Mouse (Mus musculus) hindbrain, embryonic 15.5 days (tissue): ENCODE measurements around the gene Slc10a6. TPM values are rescaled to one million over a fixed set of nuclear protein-coding genes. Genes with fewer than 3 reads are reported as not detected.

Experiments used
- ATAC-seq: fragments of 200-750 bp; cut with Nextera tagmentation; 2 replicates; pipeline ENCODE4 v1.8.0; 2017; ENCODE audit warnings: low read depth, moderate number of reproducible peaks, moderate TSS enrichment; ENCODE audit not compliant: low FRiP score
- H3K27ac ChIP-seq: fragments of 300-500 bp; sonication (generic); replicated peaks from 2 replicates; pipeline ENCODE4 v1.5.1; 2015; ENCODE audit warnings: mild to moderate bottlenecking, inconsistent platforms
- H3K27me3 ChIP-seq: fragments of 300-500 bp; sonication (generic); 2 replicates; pipeline ENCODE4 v1.6.1; 2015; ENCODE audit warnings: control low read depth, inconsistent platforms
- H3K36me3 ChIP-seq: fragments of 300-500 bp; sonication (generic); 2 replicates; pipeline ENCODE4 v1.6.1; 2015; ENCODE audit warnings: control low read depth, inconsistent platforms
- H3K4me1 ChIP-seq: fragments of 300-500 bp; sonication (generic); replicated peaks from 2 replicates; pipeline ENCODE4 v1.6.1; 2015; ENCODE audit warnings: control low read depth, inconsistent platforms
- H3K4me2 ChIP-seq: fragments of 300-500 bp; sonication (generic); 2 replicates; pipeline ENCODE4 v1.6.1; 2015; ENCODE audit warnings: moderate library complexity, mild to moderate bottlenecking, inconsistent platforms
- H3K4me3 ChIP-seq: fragments of 300-500 bp; sonication (generic); 2 replicates; pipeline ENCODE4 v1.5.1; 2015; ENCODE audit warnings: mild to moderate bottlenecking, inconsistent platforms
- H3K9ac ChIP-seq: fragments of 300-500 bp; sonication (generic); 2 replicates; pipeline ENCODE4 v1.6.1; 2015; ENCODE audit warnings: inconsistent platforms
- H3K9me3 ChIP-seq: fragments of 300-500 bp; sonication (generic); 2 replicates; pipeline ENCODE4 v1.6.1; 2016; ENCODE audit warnings: control low read depth, inconsistent platforms
- WGBS: fragments of 180-500 bp; shearing (Covaris S2); methylation state at CpG from one replicate; pipeline ENCODE4 v1.1.7; 2015; 5-methylcytosine and 5-hydroxymethylcytosine counted together
- polyA plus RNA-seq: library from polyadenylated mRNA; unstranded; fragments of >200 nt; fragmentation: Nextera tagmentation; extraction: Ambion mirVana; gene quantifications from 2 replicates; pipeline ENCODE4 v1.2.1, GENCODE M21; 2015

The Slc10a6 gene
- polyA plus RNA-seq, 1 experiment from 2014 or later: 0.36 TPM

- Histone ChIP-seq H3K9ac (no peak overlapping the region), H3K9me3 (no peaks in the 10 kb centered on the region), H3K4me3 (no peak overlapping the region), H3K4me1 (peaks cover 9% of the 10 kb centered on the region), H3K27me3 (no peaks in the 10 kb centered on the region), H3K4me2 (no peak overlapping the region), H3K36me3 (no peaks in the 10 kb centered on the region), H3K27ac (no peak overlapping the region)
- WGBS: 86% methylated on average over 8 of the region's 8 CpGs
- ATAC-seq: no peak
These were observed 36.5 kb downstream of the Slc10a6 start for GRCm38 (mm10) chr5:103592706-103593105.

DNA sequence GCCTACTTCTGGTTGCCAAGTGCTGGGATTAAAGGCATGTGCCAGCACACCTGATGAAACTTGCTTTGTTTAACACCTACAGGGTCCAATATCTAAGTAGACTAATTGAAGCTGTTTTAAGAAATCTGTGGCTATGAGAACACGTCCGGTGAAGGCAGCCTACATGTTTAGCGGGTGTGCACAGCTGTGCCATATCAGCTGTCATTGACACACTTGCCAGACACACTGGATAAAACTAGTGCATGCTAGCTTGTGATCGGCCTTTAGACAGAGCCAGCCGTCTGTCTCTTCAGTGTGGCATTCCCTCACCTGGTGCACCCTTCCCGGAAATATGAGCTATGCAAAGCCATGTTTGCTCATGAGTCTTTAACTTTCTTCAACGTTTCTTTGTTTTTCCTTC, 37.4 kb downstream of the Slc10a6 start:
- H3K27ac ChIP-seq: no peak overlapping the region
- WGBS: 89% methylated on average over 7 of the region's 7 CpGs
- no peak overlapping the region for H3K4me2 ChIP-seq
- H3K4me3 ChIP-seq: no peak overlapping the region
- H3K4me1 ChIP-seq: peaks cover 9% of the 10 kb centered on the region
- H3K36me3 ChIP-seq: no peaks in the 10 kb centered on the region
- no peaks in the 10 kb centered on the region for H3K27me3 ChIP-seq
- H3K9ac ChIP-seq: no peak overlapping the region
- H3K9me3 ChIP-seq: no peaks in the 10 kb centered on the region
- no peak for ATAC-seq

GRCm38 (mm10) chr5:103587219-103587618, 42.0 kb downstream of the Slc10a6 start:
- Histone ChIP-seq H3K27ac (no peak overlapping the region), H3K4me2 (no peak overlapping the region), H3K27me3 (no peaks in the 10 kb centered on the region), H3K9me3 (no peaks in the 10 kb centered on the region), H3K36me3 (no peaks in the 10 kb centered on the region), H3K4me3 (no peak overlapping the region), H3K4me1 (no peaks in the 10 kb centered on the region), H3K9ac (no peak overlapping the region)
- 91% methylated on average over 7 of the region's 7 CpGs for WGBS
- ATAC-seq: no peak

GRCm38 (mm10) chr5:103579680-103580420, 49.4 kb downstream of the Slc10a6 start:
- no peak; the same call in 1 of the 2 replicates for ATAC-seq

DNA sequence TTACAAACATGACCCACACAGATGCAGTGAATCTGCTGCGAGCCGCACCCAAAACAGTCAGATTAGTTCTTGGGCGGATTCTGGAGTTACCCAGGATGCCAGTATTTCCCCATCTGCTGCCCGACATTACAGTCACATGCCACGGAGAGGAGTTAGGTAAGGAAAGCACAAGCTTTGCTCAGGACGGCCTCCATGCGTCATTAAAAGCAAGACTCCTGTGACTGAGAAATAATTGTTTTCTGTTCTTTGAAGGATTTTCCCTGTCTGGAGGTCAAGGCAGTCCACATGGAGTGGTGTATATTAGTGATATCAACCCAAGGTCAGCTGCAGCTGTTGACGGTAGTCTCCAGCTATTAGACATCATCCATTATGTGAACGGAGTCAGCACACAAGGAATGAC, 59.8 kb downstream of the Slc10a6 start:
- H3K9ac ChIP-seq: no peak overlapping the region
- no peak overlapping the region for H3K4me3 ChIP-seq
- ATAC-seq: no peak
- 92% methylated on average over 9 of the region's 9 CpGs for WGBS
- no peaks in the 10 kb centered on the region for H3K4me1 ChIP-seq
- H3K27me3 ChIP-seq: no peaks in the 10 kb centered on the region
- no peak overlapping the region for H3K4me2 ChIP-seq
- H3K36me3 ChIP-seq: no peaks in the 10 kb centered on the region
- H3K27ac ChIP-seq: no peak overlapping the region
- H3K9me3 ChIP-seq: no peaks in the 10 kb centered on the region

More at GRCm38 (mm10) chr5:103579680-103580420, 49.4 kb downstream of the Slc10a6 start:
- no peak overlapping the region for H3K27ac ChIP-seq
- no peak overlapping the region for H3K4me2 ChIP-seq
- H3K9ac ChIP-seq: no peak overlapping the region
- H3K36me3 ChIP-seq: no peaks in the 10 kb centered on the region
- H3K27me3 ChIP-seq: no peaks in the 10 kb centered on the region
- no peaks in the 10 kb centered on the region for H3K9me3 ChIP-seq
- WGBS: 75% methylated on average over 11 of the region's 11 CpGs
- H3K4me3 ChIP-seq: no peak overlapping the region
- no peaks in the 10 kb centered on the region for H3K4me1 ChIP-seq

DNA sequence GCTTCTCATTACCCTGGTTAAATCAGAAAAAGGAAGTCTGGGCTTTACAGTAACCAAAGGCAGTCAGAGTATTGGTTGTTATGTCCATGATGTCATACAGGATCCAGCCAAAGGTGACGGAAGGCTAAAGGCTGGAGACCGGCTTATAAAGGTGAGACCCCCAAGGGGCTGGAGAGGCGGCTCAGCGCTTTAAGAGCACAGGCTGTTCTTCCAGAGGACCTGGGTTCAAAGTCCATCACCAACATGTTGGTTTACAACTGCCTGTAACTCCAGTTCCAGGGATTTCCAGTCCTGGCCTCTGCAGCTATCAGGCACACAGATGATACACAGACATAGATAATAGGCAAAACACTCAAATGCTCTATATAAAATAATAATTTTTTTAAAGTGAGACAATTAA, 61.2 kb downstream of the Slc10a6 start:
- no peak overlapping the region for H3K4me3 ChIP-seq
- no peak for ATAC-seq
- H3K36me3 ChIP-seq: no peaks in the 10 kb centered on the region
- no peak overlapping the region for H3K4me2 ChIP-seq
- H3K27me3 ChIP-seq: no peaks in the 10 kb centered on the region
- H3K4me1 ChIP-seq: no peaks in the 10 kb centered on the region
- no peaks in the 10 kb centered on the region for H3K9me3 ChIP-seq
- H3K9ac ChIP-seq: no peak overlapping the region
- no peak overlapping the region for H3K27ac ChIP-seq
- 93% methylated on average over 4 of the region's 4 CpGs for WGBS

GRCm38 (mm10) chr5:103560546-103560945, 68.7 kb downstream of the Slc10a6 start:
- Histone ChIP-seq H3K4me1 (no peaks in the 10 kb centered on the region), H3K27ac (no peak overlapping the region), H3K27me3 (no peaks in the 10 kb centered on the region), H3K36me3 (no peaks in the 10 kb centered on the region), H3K9ac (no peak overlapping the region), H3K4me3 (no peak overlapping the region), H3K4me2 (no peak overlapping the region), H3K9me3 (no peaks in the 10 kb centered on the region)
- ATAC-seq: no peak
- 92% methylated on average over 9 of the region's 9 CpGs for WGBS

Other genes starting within 250 kb of the Slc10a6 start
- gene Ptpn13, start 204.2 kb downstream of the Slc10a6 start, polyA plus RNA-seq: 4.7 and 5.7 TPM in 2 replicates
- gene 1700016H13Rik, start 26.6 kb upstream of the Slc10a6 start, polyA plus RNA-seq: 0.13 and 0.21 TPM in 2 replicates
- gene Aff1, start 63.0 kb upstream of the Slc10a6 start, polyA plus RNA-seq: 2.5 and 2.6 TPM in 2 replicates